Mouse (Mus musculus) midbrain, embryonic 13.5 days (tissue): ENCODE data around the gene Dennd4b. TPM values are rescaled to one million over a fixed set of nuclear protein-coding genes. Genes with fewer than 3 reads are reported as not detected.
"Not testable (repeated sequence)": the region's sequence is repeated elsewhere in the genome, so short reads cannot be mapped to it uniquely, and the experiment has no call there.

Experiments used
- ATAC-seq: fragments of 200-750 bp; cut with Nextera tagmentation; 2 replicates; pipeline ENCODE4 v1.8.0; 2017; ENCODE audit warnings: mild to moderate bottlenecking, moderate TSS enrichment, moderate library complexity
- H3K27ac ChIP-seq: fragments of 300-500 bp; sonication (generic); 2 replicates; pipeline ENCODE4 v1.5.1; 2015; ENCODE audit warnings: inconsistent platforms, mild to moderate bottlenecking, moderate library complexity
- H3K27me3 ChIP-seq: fragments of 300-500 bp; sonication (generic); 2 replicates; pipeline ENCODE4 v1.6.1; 2015; ENCODE audit warnings: mild to moderate bottlenecking, inconsistent platforms
- H3K36me3 ChIP-seq: fragments of 300-500 bp; sonication (generic); 2 replicates; pipeline ENCODE4 v1.6.1; 2015; ENCODE audit warnings: mild to moderate bottlenecking, inconsistent platforms
- H3K4me1 ChIP-seq: fragments of 300-500 bp; sonication (generic); replicated peaks from 2 replicates; pipeline ENCODE4 v1.6.1; 2015; ENCODE audit warnings: inconsistent platforms
- H3K4me2 ChIP-seq: fragments of 300-500 bp; sonication (generic); replicated peaks from 2 replicates; pipeline ENCODE4 v1.6.1; 2015; ENCODE audit warnings: moderate library complexity, mild to moderate bottlenecking, inconsistent platforms
- H3K4me3 ChIP-seq: fragments of 300-500 bp; sonication (generic); replicated peaks from 2 replicates; pipeline ENCODE4 v1.5.1; 2015; ENCODE audit warnings: mild to moderate bottlenecking, inconsistent platforms
- H3K9ac ChIP-seq: fragments of 300-500 bp; sonication (generic); replicated peaks from 2 replicates; pipeline ENCODE4 v1.6.1; 2015; ENCODE audit warnings: mild to moderate bottlenecking, inconsistent platforms
- H3K9me3 ChIP-seq: fragments of 300-500 bp; sonication (generic); 2 replicates; pipeline ENCODE4 v1.6.1; 2016; ENCODE audit warnings: mild to moderate bottlenecking, inconsistent platforms
- WGBS: fragments of 180-500 bp; shearing (Covaris S2); methylation state at CpG from one replicate; pipeline ENCODE4 v1.1.7; 2015; 5-methylcytosine and 5-hydroxymethylcytosine counted together
- polyA plus RNA-seq: library from polyadenylated mRNA; unstranded; fragments of >200 nt; fragmentation: Nextera tagmentation; extraction: Ambion mirVana; gene quantifications from 2 replicates; pipeline ENCODE4 v1.2.1, GENCODE M21; 2015

The Dennd4b gene
- polyA plus RNA-seq, 1 experiment from 2014 or later = 6.6 TPM

- no peaks in the 10 kb centered on the region for H3K27me3 ChIP-seq
- no peak overlapping the region for H3K27ac ChIP-seq
- no peak for ATAC-seq
- H3K36me3 ChIP-seq = peaks cover 47% of the 10 kb centered on the region
- H3K4me2 ChIP-seq = no peak overlapping the region
- no peaks in the 10 kb centered on the region for H3K9me3 ChIP-seq
- no peak overlapping the region for H3K4me3 ChIP-seq
- 85% methylated on average over 16 of the region's 16 CpGs for WGBS
- no peak overlapping the region for H3K9ac ChIP-seq
- H3K4me1 ChIP-seq = peaks cover 21% of the 10 kb centered on the region
Observed at GRCm38 (mm10) chr3:90268971-90269370, 4.0 kb downstream of the Dennd4b start.

DNA sequence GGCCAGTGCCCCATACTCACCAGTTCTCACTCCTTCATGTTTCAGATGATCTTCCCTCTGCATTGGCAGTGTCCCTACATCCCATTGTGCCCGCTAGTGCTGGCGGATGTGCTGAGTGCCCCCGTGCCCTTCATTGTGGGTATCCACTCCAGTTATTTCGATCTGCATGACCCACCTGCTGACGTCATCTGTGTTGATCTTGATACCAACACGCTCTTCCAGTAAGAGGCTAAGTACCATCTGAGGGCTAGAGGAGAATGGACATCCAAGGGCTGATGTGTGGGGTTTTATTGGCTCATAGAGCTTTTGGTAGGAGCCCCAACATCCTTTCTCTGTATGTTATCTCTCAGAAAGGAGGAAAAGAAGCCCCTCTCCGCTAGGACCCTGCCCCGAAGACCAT, 5.8 kb downstream of the Dennd4b start:
- Histone ChIP-seq H3K36me3 (peaks cover 59% of the 10 kb centered on the region), H3K9ac (no peak overlapping the region), H3K4me3 (no peak overlapping the region), H3K4me2 (no peak overlapping the region), H3K4me1 (peaks cover 17% of the 10 kb centered on the region), H3K27ac (no peak overlapping the region), H3K27me3 (no peaks in the 10 kb centered on the region), H3K9me3 (no peaks in the 10 kb centered on the region)
- 95% methylated on average over 8 of the region's 8 CpGs for WGBS
- no peak for ATAC-seq

DNA sequence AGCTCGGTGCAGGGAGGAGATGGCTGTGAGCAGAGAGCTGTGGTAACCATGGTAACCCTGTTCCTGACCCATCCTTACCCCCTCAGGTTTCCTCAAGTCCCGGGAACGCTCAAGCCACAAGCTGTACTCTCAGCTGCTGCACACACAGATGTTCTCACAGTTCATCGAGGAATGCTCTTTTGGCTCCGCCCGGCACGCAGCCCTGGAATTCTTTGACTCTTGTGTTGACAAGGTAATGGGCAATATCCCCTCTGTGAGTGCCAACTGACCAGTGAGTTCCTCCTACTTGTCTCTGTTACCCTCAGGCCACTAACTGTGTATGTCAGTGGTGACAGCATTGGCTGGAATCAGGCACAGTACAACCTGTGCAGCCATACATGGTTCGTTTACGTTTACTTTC, 7.2 kb downstream of the Dennd4b start:
- no peak overlapping the region for H3K9ac ChIP-seq
- H3K27ac ChIP-seq = no peak overlapping the region
- H3K36me3 ChIP-seq = peaks cover 73% of the 10 kb centered on the region
- no peak for ATAC-seq
- H3K4me2 ChIP-seq = no peak overlapping the region
- 0 out of 2 replicates have a peak, but pooled peaks cover 3% of the 10 kb centered on the region for H3K4me1 ChIP-seq
- WGBS = 73% methylated on average over 9 of the region's 9 CpGs
- H3K4me3 ChIP-seq = no peak overlapping the region
- no peaks in the 10 kb centered on the region for H3K9me3 ChIP-seq
- H3K27me3 ChIP-seq = no peaks in the 10 kb centered on the region

GRCm38 (mm10) chr3:90273855-90274254, 8.9 kb downstream of the Dennd4b start:
- peaks cover 88% of the 10 kb centered on the region for H3K36me3 ChIP-seq
- H3K9me3 ChIP-seq = no peaks in the 10 kb centered on the region
- no peak overlapping the region for H3K4me2 ChIP-seq
- H3K27ac ChIP-seq = no peak overlapping the region
- no peaks in the 10 kb centered on the region for H3K4me1 ChIP-seq
- no peak overlapping the region for H3K9ac ChIP-seq
- no peak overlapping the region for H3K4me3 ChIP-seq
- WGBS = 94% methylated on average over 22 of the region's 22 CpGs
- H3K27me3 ChIP-seq = no peaks in the 10 kb centered on the region
- no peak for ATAC-seq

DNA sequence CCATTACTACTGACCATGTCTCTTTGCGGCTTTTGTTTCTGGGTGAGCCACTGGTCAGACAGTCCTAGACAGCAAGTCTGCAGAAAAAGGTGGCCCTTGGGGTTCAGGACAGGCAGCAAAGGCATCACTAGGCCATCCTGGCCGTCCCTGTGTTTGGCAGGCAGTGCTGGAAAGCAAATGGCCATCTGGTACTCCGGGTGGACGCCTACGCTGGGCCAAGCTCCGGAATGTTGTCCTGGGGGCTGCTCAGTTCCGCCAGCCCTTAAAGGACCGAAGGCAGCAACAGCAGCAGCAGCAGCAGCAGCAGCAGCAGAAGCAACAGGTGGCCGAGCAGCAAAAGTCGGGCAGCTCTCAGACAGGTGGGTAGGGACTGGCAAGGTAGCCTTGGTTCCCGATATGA, 10.3 kb downstream of the Dennd4b start:
- Histone ChIP-seq H3K27me3 (no peaks in the 10 kb centered on the region), H3K9ac (no peak overlapping the region), H3K36me3 (peaks cover 93% of the 10 kb centered on the region), H3K4me2 (no peak overlapping the region), H3K4me1 (no peaks in the 10 kb centered on the region), H3K27ac (no peak overlapping the region), H3K4me3 (no peak overlapping the region), H3K9me3 (no peaks in the 10 kb centered on the region)
- no peak for ATAC-seq
- WGBS = 97% methylated on average over 11 of the region's 11 CpGs

DNA sequence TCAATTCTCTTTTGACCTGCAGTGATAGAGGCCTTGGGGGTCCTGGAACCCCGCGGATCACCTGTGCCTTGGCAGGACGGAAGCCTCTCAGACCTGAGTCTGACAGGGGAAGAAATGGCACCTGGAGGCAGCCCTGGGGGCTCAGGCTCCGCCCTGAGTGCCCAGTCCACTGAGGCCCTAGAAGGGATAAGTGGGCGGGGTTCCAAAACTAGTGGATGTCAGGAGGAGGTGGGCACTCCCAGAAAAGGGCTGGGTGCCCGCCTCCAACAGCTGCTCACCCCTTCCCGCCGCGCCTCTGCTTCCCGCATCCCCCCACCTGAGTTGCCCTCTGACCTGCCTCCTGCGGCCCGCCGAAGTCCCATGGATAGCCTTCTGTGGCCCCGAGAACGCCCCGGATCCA, 11.9 kb downstream of the Dennd4b start:
- H3K4me3 ChIP-seq = no peak overlapping the region
- no peaks in the 10 kb centered on the region for H3K27me3 ChIP-seq
- WGBS = 47% methylated on average over 16 of the region's 16 CpGs
- H3K9me3 ChIP-seq = no peaks in the 10 kb centered on the region
- no peak overlapping the region for H3K27ac ChIP-seq
- H3K4me2 ChIP-seq = no peak overlapping the region
- H3K9ac ChIP-seq = no peak overlapping the region
- peaks cover 90% of the 10 kb centered on the region for H3K36me3 ChIP-seq
- H3K4me1 ChIP-seq = no peaks in the 10 kb centered on the region
- ATAC-seq = no peak

GRCm38 (mm10) chr3:90277793-90278192, 12.8 kb downstream of the Dennd4b start:
- peaks cover 80% of the 10 kb centered on the region for H3K36me3 ChIP-seq
- ATAC-seq = no peak
- 94% methylated on average over 9 of the region's 9 CpGs for WGBS

GRCm38 (mm10) chr3:90278211-90278610, 13.2 kb downstream of the Dennd4b start:
- Histone ChIP-seq H3K4me3 (no peak overlapping the region), H3K36me3 (peaks cover 76% of the 10 kb centered on the region), H3K27ac (no peak overlapping the region), H3K9ac (no peak overlapping the region), H3K4me2 (no peak overlapping the region), H3K9me3 (no peaks in the 10 kb centered on the region), H3K27me3 (no peaks in the 10 kb centered on the region), H3K4me1 (no peaks in the 10 kb centered on the region)
- WGBS = 94% methylated on average over 10 of the region's 10 CpGs
- ATAC-seq = no peak

More at GRCm38 (mm10) chr3:90277793-90278192, 12.8 kb downstream of the Dennd4b start:
- Histone ChIP-seq H3K4me1 (no peaks in the 10 kb centered on the region), H3K27me3 (no peaks in the 10 kb centered on the region), H3K9ac (no peak overlapping the region), H3K4me3 (no peak overlapping the region), H3K4me2 (no peak overlapping the region), H3K27ac (no peak overlapping the region), H3K9me3 (no peaks in the 10 kb centered on the region)

DNA sequence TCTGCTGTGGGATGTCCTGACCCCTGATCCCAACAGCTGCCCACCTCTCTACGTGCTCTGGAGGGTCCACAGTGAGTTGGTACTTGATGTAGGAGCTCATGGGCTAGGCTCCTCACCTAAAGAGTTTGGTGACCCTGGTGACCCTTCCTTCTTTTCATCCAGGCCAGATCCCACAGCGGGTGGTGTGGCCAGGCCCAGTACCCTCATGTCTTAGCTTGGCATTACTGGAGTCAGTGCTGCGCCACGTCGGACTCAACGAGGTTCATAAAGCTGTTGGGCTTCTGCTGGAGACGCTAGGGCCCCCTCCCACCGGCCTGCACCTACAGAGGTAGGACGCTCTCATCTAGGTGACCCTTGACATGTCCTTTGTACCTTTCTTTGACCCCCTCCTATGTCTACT, 14.2 kb downstream of the Dennd4b start:
- no peak for ATAC-seq
- Histone ChIP-seq H3K36me3 (peaks cover 67% of the 10 kb centered on the region), H3K27ac (no peak overlapping the region), H3K4me1 (no peaks in the 10 kb centered on the region), H3K9ac (no peak overlapping the region), H3K9me3 (no peaks in the 10 kb centered on the region), H3K4me3 (no peak overlapping the region), H3K27me3 (no peaks in the 10 kb centered on the region), H3K4me2 (no peak overlapping the region)
- WGBS = 92% methylated on average over 9 of the region's 9 CpGs

DNA sequence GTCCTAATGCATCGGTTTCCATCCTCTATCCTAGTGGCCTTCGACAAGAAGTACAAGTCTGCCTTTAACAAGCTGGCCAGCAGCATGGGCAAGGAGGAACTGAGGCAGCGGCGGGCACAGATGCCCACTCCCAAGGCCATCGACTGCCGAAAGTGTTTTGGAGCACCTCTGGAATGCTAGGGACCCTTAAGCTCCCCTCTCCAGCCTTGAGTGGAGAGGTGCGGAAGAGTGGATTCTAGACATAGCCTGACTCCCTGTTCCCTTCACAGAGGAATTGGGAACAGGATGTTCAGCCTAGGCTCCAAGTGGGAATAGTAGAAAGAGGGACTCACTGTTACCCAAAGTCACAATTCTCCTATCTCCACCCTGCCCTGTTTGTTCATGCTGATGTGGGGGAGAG, 14.8 kb downstream of the Dennd4b start:
- no peak overlapping the region for H3K4me2 ChIP-seq
- H3K27me3 ChIP-seq = no peaks in the 10 kb centered on the region
- H3K27ac ChIP-seq = no peak overlapping the region
- H3K9me3 ChIP-seq = no peaks in the 10 kb centered on the region
- no peak for ATAC-seq
- no peak overlapping the region for H3K9ac ChIP-seq
- H3K4me1 ChIP-seq = no peaks in the 10 kb centered on the region
- 93% methylated on average over 7 of the region's 7 CpGs for WGBS
- peaks cover 65% of the 10 kb centered on the region for H3K36me3 ChIP-seq
- H3K4me3 ChIP-seq = no peak overlapping the region

DNA sequence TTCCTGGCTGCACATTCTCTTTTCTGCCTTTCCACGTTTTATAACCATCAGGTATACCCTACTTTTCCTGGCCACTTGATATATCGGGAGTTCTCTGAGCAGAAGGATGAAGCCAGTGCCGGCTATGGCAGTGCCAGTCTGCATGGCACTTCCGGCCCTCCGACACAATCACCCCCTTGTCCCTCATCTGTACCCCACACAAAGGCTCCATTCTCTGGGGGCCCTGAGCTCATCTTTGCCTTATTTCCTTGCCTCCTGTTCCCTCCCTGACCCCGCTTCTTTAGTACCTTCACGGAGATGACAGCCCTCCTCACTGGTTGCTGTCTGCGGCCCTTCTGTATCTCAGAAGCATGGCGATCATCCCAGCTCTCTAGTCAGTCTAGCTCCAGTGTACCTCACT, 15.7 kb downstream of the Dennd4b start:
- H3K27me3 ChIP-seq = no peaks in the 10 kb centered on the region
- no peak overlapping the region for H3K9ac ChIP-seq
- no peak overlapping the region for H3K4me2 ChIP-seq
- peaks cover 56% of the 10 kb centered on the region for H3K36me3 ChIP-seq
- no peaks in the 10 kb centered on the region for H3K4me1 ChIP-seq
- no peak for ATAC-seq
- no peaks in the 10 kb centered on the region for H3K9me3 ChIP-seq
- H3K4me3 ChIP-seq = no peak overlapping the region
- 94% methylated on average over 9 of the region's 9 CpGs for WGBS
- H3K27ac ChIP-seq = no peak overlapping the region

DNA sequence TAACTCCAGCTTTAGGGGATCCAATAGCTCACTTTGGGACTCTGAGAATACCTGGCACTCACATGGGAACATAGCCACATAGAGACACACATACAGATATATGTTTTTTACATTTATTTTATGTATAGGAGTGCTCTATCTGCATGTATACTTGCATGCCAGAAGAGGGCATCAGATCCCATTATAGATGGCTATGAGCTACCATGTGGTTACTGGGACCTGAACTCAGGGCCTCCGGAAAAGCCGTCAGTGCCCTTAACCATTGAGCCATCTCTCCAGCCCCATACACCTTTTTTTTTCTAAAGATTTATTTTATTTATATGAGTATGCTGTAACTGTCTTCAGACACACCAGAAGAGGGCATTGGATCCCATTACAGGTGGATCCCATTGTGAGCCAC, 19.2 kb downstream of the Dennd4b start:
- whole genome bisulfite sequencing = 96% methylated on average over 2 of the region's 2 CpGs
- Histone ChIP-seq H3K4me1 (no peaks in the 10 kb centered on the region), H3K27me3 (no peaks in the 10 kb centered on the region), H3K4me2 (no peak overlapping the region), H3K27ac (no peak overlapping the region), H3K4me3 (no peak overlapping the region), H3K9ac (no peak overlapping the region), H3K36me3 (peaks cover 22% of the 10 kb centered on the region), H3K9me3 (no peaks in the 10 kb centered on the region)
- ATAC-seq = no peak

DNA sequence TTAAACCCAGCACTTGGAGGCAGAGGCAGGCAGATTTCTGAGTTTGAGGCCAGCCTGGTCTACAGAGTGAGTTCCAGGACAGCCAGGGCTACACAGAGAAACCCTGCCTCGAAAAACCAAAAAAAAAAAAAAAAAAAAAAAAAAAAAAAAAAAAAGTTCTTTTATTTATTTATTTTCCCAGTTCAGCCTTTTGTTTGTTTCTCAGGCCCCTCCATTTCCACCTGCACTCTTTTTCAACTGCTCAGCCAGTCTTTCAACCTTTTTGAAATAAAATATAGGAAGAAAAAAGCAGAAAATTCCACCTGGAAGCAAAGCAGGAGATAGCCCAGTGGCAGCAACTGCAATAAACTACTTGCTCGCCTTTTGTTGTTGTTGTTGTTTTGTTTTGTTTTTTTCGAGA, 24.4 kb downstream of the Dennd4b start:
- not testable (repeated sequence) for H3K36me3 ChIP-seq, H3K9ac ChIP-seq, H3K4me3 ChIP-seq, ATAC-seq, H3K27ac ChIP-seq, H3K9me3 ChIP-seq, H3K27me3 ChIP-seq, H3K4me2 ChIP-seq
- WGBS = 80% methylated on average over 3 of the region's 3 CpGs
- peaks cover 11% of the 10 kb centered on the region for H3K4me1 ChIP-seq
